Mouse (Mus musculus): ENCODE results near the gene Midn.

Midn gene

DNA sequence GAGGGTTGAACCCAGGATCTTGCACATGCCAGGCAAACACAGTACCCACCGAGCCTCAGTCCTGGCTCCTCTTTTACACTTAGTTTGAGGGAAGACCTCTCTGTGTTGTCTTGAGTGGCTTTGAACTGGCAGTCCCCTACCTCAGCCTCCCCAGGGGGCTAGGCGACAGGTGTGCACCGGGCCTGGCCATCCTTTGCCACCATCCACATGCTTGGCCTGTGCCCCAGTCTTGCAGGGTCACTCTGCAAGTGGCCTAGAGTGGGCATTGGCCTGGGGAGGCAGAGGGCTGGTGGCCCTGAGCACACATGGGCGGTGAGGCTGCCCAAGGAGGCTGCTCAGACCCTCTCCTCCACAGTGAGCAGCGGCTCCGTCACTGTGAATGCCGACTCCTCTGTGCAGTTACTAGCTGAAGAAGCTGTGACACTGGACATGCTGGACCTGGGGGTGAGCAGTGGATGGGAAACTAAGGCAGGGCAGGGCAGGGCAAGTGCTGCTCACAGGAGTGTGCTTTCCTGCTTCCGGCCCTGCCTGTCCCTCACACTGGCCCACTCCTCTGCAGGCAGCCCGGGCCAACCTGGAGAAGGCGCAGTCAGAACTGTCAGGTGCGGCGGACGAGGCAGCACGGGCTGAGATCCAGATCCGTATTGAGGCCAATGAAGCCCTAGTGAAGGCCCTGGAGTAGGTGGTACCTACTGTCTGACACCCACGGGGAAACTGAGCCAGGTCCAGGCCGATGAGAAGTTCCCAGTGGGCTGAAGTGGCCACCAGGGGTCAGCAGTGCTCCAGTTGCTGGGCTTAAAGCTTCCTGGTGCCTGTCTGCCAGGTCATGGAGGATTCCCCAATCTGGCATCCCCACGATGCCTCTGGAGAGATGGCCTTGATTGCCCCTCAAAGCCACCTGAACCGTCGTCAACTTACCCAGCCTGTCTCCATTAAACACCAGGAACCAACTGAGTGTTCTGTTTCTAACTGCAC is 2.9 kb upstream of the Midn start:
- peak; percentile 82 to 84 for DNase-seq

DNA sequence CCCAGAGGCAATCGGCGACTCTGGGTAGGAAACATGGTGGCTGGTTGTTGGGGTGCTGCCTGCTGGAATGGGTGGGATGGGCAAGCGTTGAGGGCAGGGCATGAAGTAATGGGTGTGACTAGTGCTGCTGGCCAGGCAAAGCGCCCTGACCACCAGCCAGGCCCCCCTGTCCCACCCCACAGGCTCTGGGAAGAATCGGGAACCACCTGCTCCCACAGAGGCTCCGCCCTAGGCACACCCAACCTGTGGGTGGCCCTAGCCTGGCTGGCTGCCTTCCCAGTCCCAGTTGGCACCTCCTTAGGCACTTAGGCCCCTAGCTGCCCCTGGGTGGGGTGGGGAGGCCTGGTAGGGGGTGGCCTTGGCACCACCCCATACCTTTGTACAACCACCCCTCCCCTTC is 2.2 kb upstream of the Midn start:
- no peak for DNase-seq

DNA sequence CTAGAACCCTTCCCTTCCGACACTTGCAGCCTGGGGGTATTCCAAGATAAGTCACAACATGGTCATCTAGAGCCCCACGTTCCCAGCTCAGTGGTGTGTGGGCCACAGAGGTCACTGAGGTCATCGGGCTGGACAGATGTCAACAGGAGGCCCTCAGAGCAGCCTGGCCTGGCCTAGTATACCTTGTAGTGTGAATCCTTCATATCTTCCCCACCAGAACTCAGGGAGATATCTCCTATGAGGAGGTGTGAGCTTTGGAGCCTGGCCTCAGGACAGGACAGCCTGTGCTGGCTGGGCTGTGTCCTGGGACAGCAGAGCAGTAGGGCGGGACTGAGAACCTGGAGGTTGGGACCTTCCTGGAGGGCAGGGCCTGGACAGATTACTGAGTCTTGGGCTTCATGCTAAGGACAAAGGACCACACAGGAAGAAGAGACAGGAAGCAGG is 1.5 kb upstream of the Midn start:
- DNase-seq, result no peak

DNA sequence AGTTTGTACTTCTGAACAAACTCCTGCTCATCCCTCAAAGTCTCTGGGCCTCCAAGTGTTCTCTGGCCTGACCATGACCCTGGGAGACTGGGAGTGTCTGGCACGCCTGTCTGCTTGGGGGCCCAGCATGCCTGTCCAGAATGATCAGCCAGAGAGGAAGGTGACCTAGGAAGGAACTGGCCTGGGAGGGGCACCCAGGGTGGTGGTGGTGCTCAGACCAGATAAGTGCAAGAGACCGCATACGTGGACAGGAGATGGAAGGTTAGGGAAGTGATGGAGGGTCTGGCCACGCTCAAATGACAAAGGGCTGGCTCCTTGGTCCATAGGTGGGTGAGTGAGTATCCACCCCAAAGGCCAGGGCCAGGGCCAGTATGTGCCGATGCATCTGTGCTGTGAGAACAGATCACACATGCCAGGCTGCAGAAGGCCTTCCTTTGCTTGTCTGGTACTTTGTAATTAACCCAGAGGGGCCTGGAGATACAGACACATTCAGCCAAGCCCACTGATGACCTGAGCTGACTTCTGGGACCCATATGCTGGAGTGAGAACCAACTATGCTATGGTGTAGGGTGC is 840 bp upstream of the Midn start:
- no peak for DNase-seq

DNA sequence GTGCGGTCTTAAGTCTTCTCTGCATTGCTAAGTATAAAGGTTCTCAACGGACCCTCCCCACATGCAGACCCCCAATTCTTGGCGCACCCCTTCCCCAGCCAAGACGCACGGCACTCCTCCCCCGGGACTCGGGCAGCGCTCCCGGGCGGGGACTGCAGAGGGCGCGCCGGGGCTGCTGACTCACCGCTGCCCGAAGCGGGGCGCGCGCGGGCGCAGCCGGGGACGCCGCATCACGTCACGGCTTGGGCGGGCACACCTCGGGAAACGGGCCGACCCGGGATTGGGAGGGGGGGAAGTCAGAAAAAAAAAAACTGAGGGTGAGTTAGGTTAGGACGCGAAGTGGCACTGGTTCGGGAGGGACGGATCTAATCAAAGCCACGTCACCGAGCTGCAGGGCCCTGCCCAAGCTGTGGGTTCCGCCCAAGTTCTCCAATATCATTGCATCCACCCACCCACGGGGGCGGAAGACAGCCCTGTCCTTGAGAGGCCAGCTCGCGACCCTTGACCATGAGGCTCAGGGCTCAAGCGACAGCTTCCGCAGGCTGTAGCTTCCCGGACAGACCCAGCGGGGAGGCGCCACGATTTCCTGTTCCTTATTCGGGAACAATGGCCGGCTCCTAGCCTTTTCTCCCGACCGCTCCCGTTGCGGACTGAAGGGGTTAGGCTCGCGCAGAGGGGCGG is 678 bp downstream of the Midn start:
- peak; percentile 93 to 96 for DNase-seq

DNA sequence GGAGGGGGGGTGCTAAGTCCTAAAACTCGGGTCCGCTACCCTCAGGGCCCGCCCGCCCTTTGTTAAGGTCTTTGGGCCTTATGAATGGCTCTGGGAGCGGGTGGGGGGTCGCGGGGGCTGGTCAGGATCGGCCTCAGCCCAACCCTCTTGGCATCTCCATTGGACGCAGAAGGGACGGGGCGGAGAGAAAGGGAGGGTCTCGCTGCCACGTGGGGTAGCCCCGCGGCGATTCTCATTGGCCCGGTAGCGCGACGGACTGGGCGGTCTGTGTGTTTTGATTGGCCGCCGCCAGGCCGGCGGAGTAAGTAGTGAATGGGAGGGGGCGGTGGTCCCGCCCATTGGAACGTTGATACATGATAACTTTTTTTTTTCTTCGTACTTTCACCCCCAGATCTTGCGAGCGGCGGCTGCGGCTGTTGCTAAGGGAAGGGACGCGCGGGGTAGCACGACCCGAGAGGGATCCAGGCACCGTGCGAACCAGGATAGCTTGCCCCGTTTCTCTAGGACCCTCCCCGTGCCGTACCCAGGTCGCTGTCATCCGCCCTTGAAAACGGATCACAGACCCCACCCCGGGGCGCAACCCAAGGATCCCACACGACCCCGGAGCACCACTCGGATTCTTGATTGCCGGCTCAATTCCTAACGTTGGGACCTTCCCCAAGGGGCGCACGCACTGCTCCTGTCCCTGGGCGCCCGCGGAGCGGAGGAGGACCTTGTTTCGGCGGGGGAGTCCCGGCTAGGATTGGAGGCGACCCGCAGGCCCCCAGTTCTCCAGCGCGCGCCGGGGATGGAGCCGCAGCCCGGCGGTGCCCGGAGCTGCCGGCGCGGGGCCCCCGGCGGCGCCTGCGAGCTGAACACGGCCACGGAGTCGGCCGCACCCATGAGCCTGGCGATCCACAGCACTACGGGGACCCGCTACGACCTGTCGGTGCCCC is 1.5 kb downstream of the Midn start:
- DNase-seq, result peak; percentile 94 to 96

DNA sequence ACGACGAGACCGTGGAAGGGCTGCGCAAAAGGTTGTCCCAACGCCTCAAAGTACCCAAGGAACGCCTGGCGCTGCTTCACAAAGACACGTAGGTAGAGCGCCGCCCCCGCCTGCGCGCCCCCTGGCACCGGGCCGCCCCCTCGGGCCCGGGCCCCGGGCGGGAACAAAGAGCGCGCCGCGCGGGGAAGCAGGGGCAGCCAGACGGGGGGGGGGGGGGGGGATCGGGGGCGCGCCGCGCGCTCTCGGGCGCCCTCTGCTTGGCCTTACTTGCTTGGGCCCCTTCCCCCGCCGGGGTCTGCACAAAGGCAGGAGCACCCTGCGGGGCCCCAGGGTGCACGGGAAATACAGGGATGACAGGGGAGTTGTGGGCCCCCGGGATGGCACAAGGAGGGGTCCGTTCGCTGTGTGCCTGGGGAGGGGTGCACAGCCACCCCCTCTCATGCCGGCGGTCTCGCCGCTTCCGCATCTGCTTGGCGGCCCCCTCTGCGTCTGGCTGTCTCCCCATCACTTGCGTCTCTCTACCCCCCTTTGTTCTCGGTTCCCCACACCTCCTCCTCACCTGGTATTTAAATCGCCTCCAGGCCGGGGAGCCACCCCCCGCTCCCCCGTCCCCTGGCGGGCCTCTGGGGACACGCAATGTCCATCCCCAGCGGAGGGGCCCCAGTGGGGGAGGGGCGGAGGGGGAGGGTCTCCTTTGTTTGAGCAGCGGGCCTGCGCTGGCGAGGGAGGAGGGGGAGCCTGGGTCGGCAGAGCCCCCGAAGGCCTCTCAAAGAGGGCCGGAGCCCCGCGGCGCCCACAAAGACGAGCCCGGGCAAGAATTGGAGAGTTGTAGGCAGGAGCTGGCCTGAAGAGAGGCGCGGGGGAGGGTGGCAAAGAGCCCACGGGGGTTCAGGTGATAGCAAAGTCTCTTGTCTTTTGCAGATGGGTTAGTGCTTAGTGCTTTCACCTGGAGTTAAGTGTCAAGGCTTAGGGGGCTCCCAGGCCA is 2.4 kb downstream of the Midn start:
- peak; percentile 72 to 75 for DNase-seq

DNA sequence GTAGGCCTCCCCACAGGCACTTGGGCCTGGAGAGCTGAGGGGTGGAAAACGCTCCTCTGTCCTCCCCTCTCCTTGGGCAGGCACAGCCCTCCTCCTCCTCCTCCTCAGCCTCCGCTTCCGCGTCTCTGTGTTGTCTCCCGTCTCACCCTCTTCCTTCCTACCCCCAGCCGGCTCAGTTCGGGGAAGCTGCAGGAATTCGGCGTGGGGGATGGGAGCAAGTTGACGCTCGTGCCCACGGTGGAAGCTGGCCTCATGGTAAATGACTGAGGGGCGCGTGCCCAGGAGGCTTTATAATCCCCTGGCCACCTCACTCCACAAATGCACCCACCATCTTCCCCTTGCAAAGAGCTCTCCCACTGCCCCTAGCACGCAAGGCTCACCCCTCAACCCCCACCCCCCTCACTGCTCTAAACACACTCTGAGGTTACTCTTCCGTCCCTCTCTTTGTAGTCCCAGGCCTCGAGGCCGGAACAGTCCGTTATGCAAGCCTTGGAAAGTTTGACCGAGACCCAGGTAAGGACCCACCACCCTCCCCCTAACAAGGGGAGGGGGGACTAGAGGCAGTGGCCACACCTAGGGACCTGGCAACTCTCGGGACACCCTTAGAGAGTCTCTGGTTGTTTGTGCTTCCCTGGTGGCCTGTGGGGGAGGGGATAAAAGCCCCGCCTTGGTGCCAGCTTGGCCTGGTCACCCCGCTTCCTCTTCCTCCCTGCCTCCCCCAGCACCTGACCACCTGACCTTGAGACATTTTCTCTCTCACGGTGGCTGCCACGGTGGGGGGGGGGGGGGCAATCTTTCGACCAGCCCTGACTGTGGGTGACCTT is 3.4 kb downstream of the Midn start:
- DNase-seq, result peak; percentile 53

DNA sequence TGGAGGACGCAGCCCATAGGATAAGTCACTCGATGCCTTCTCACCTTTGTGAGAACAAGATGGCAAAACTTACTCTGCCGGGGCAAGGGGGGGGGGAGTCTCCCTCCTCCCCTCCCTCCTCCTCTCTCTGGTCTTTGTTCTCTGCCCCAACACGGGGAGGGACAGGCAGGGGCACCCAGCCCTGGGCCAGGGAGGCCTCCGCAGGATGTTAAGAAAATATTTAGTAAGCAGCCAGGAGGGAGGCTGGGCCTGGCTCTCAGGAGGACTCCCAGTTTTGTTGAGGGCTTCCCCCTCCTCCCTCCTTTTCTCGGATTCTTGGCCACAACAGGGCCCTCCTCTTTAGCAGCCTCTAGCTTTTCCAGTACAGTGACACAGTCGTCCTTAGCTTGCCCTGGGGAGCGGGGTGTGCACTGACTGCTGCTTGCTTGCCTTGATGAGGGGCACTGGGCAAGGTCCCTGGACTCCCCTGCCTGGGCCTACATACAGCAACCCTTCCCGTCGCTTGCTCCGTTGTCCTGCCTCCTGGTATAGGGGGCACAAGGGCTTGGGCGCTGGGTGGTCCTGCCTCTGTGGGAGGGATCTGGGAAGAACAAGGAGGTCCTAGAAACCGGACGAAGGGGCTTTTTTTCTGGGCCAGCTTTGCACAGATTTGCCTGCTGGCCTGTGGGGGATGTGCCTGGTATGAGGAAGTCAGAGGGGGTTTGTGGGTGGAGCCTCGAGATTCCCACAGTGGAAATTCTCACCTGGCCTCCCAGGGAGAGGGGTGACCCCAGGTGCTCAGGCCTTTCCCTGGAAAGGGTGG is 4.2 kb downstream of the Midn start:
- peak; percentile 37 to 40 for DNase-seq

DNA sequence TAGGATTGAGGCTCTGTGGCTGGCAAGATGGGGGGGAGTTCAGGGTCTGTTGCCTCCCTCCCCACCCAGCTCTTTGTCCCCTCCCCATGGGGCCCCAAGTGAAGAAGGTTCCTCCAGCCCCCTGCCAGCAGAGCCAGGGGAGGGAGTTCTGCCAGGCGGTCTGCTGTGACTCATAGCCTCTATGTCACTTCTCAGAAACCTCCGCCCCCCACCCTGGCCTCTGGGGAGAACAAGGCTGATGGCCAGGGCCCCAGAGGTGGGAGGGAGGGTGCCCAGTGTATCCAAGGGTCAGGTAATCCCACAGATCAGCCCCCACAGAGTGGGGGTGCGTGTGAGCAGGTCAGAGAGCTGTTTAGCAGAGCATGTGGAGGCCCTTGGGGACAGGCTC is 4.8 kb downstream of the Midn start:
- DNase-seq, result peak; percentile 50 to 57

DNA sequence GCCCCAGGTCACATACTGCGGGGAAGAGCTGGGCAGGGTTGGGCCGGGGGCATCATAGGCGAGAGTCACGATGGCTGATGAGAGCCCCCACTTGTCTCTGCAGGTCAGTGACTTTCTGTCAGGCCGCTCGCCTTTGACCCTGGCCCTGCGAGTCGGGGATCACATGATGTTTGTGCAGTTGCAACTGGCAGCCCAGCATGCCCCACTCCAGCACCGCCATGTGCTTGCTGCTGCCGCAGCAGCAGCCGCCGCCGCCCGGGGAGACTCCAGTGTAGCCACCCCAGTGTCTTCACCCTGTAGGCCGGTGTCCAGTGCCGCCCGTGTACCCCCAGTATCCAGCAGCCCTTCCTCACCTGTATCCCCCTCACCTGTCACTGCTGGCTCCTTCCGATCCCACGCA is 5.6 kb downstream of the Midn start:
- DNase-seq, result no peak

DNA sequence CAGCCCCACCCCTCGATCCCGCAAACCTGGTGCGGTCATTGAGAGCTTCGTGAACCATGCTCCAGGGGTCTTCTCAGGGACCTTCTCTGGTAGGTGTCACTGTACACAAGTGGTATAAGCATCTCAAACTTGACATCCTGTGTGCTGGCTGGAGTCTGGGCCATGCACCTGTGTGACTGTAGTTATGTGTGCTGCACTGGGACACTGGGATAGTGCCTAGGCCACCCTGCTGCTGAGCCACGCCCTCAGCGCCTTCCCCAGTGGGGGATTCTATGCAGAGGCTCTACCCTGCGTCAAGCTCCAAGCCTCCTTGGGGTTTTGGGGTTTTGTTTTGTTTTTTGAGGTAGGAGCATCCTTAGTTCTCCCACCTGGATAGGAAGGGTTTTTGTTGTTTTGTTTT is 6.3 kb downstream of the Midn start:
- no peak for DNase-seq

DNA sequence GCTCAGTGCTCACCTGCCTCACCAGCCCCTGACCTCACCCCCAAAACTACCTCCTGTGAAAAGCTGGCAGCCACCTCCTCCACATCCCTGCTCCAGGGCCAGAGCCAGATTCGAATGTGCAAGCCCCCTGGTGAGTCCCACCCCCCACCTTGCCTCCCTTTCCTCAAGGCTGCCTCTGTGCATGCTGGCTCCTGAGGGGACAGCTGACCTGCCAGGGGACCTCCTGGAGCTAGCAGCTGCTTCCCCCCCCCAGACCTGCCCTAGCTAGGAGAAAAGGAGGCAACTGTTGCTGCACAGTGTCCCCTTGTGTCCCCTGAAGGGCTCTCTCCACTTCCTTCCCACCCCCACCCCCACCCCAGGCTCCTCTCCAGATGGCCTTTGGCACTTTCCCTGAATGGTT is 7.2 kb downstream of the Midn start:
- no peak for DNase-seq

DNA sequence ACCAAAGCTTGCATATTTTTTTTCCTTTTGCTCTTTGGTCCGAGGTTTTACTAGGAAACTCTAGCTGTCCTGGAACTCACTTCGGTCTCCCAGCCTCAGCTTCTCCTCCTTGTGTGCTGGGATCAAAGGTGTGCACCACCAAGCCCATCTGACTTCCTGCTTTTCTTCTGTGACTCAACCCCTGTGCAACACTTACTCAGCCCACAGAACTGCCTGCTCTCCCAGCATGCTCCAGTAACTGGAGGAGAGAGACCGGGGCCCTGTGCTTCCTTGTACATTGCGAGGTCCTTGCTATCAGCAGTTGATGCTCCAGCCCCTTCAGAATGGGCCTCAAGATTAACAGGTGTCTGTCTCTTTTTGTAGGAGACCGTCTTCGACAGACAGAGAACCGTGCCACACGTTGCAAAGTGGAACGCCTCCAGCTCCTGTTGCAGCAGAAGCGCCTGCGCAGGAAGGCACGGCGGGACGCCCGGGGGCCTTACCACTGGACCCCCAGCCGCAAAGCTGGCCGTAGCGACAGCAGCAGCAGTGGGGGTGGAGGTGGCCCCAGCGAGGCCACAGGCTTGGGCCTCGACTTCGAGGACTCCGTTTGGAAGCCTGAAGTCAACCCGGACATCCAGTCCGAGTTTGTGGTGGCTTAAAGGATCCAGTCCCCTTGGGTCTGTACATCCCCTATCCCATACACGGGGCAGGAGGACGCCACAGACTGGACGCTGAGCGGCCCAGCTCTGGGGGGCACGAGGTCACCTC is 8.1 kb downstream of the Midn start:
- DNase-seq, result no peak

DNA sequence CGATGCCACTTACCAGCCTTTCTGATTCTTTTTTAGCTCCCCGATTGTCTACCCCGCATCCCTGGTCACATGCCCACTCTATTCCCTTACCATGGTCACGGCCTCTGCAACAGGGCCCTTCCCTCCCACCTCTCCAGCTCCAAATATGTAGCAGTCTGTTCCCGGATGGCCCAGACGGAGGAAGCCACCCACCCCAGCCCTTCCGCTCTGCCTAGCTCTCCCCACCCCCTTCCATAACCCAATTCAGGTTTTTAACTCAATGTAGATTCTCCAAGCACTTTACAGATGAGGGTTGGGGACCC is 8.6 kb downstream of the Midn start:
- DNase-seq, result no peak

DNA sequence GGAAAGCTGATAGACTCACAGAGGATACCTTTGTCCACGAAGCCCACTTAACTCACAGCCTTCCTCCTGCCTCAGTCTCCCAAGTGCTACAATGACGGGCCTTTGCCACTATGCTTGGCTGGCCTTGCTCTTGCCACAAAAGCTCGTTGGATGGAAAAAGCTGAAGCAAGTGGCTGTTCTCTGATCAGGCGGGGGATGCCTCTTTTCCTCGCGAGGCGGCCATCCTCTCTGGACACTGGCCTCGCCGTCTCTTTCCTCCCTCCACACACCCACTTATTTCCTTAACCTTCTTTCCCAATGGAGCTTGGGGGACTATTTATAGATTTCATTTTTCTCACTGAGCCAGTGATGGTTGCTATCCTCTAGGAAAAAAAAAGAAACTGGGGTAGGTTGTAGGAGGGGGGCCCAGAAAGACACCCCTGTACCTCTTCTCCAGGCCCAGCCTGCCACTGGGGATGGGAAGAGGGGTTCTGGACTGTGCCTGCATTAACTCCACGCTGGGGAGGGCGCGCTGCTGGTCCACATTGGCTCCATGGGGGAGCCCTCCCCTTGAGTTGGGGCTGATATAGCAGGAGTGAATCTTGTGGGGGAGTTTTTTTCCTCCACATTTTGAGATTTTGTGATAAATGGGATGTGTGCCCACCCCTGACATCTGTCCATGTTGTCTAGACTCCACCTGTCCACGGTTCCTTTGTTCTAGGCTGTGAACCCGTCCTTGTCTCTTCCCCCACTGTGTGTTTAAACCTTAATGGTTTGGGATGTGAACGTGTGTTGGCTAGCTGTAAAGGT is 9.3 kb downstream of the Midn start:
- no peak for DNase-seq

DNA sequence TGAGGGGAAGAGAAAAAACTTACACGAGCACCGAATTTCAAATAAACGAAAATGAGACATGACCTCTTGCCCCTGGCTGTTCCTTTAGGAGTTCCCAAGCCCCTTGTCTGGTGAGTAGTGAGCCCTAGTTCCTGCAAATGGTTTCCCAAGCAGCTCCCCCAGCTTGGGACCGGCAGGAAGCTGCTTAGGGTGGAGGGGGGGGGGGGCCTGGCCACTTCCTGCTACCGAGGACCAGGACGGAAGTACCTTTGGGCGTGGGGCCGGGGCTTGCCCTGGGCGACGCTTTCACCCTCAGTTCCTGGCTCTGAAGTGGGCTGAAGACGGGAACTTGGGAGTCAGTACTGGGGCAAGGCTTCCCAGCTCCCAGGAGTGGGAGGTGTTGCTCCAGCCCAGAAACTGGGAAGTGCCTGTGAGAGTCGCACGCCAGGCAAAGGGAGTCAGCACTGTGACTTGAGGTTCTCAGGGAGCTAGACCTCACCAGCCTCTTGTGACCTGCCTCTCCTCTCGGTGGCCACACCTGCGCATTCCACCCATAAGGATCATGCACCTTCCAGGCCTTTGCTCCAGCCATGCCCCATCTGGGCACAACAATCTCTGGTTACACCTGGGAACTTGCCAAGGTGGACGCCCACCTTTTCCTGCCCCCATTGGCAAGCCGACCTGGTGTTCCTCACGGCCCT is 10.4 kb downstream of the Midn start:
- peak; percentile 77 to 78 for DNase-seq

All from B cell, adult 2 months (primary cell).